Mouse (Mus musculus): ENCODE data around the gene Vegfb. TPM values are rescaled to one million over a fixed set of nuclear protein-coding genes. Genes with fewer than 3 reads are reported as not detected.
A peak's percentile ranks its signal among the peaks of the same experiment; 100 is the strongest.

Gene Vegfb
- total RNA-seq (2021): 10 to 100 TPM; 83.2 to 85.2 TPM

GRCm38 (mm10) chr19:6987061-6987903, at the start of gene Vegfb:
TSS of gene Vegfb (minus strand) at chr19:6987651.
- DNase-seq (ENCODE audit: extremely low spot score in 1 of 2, low spot score in 1 of 2): peak in 1 of 2 experiments; percentile 48

- no peak for DNase-seq (ENCODE audit: extremely low spot score in 1 of 2, low spot score in 1 of 2)
Measured at GRCm38 (mm10) chr19:7034006-7034405, 46.6 kb upstream of the Vegfb start.

GRCm38 (mm10) chr19:7029531-7029930, 42.1 kb upstream of the Vegfb start:
- no peak for DNase-seq (ENCODE audit: extremely low spot score in 1 of 2, low spot score in 1 of 2)

- DNase-seq (ENCODE audit: extremely low spot score in 1 of 2, low spot score in 1 of 2): peak in 1 of 2 experiments; percentile 38
Measured at GRCm38 (mm10) chr19:7020224-7020641, 32.8 kb upstream of the Vegfb start.

- no peak for DNase-seq (ENCODE audit: extremely low spot score in 1 of 2, low spot score in 1 of 2)
Measured at GRCm38 (mm10) chr19:7019191-7019590, 31.7 kb upstream of the Vegfb start, which contains the start of gene Fermt3. TSS of gene Fermt3 (minus strand) at chr19:7019469.

DNA sequence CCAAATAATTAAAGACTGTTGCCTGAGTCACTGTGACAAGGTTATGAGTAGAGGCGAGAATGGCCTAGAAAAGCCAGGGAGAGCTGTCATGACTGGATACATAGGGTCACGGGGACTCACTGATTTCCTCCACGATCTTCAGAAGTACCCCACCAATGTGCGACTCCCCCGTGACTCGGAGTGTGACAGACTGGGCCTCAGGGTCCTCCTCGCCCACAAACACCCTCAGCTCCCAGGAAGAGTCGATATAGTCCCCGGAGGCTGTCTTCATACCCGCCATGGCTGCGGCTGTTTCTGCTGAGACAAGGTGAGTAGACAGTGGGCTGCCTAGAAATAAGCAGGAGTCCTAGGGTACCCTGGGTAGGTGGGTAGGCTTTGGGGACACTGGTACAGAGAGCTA, 31.1 kb upstream of the Vegfb start:
- no peak for DNase-seq (ENCODE audit: extremely low spot score in 1 of 2, low spot score in 1 of 2)

DNA sequence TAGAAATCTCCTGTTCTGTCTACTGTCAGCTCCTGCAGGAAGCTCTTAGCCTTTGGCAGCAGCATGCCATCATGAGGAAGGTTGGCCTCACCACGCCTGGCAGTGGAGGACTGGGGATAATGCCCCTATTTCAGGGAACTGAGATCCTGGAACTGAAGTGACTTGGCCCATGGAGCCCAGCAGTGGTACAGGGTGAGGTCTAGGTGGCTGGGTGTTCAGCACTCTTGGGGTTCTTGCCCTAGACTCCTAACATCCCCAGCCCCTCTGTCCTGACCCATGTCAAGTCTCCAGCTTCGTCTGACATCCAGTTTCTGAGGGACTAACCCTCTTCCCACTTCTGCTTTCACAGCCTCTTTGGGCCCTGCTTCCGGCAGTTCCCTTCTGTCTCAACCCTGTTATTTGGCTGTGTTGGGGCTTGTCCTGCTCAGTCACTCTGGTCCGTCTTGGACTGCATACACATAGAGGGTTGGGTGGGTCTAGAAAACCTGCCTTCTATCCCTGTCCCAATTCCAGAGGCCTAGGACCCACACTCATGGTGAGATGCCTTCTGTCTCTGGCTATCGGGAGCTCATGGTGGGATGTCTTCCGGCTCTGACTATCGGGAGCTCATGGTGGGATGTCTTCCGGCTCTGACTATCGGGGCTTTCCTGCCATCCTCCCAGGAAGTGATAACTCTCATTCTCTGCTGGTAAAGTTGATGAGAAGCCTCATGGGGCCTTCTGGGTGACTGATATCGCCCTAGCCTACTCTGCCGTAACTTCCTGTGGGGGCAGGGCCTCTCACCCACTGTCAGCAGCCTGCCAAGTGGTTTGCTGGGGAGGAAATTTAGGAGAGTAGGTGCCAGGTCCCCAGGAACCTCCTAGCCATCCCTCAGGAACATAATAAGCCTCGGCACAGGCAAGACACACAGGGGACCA, 30.3 kb upstream of the Vegfb start:
- no peak for DNase-seq (ENCODE audit: extremely low spot score in 1 of 2, low spot score in 1 of 2)

DNA sequence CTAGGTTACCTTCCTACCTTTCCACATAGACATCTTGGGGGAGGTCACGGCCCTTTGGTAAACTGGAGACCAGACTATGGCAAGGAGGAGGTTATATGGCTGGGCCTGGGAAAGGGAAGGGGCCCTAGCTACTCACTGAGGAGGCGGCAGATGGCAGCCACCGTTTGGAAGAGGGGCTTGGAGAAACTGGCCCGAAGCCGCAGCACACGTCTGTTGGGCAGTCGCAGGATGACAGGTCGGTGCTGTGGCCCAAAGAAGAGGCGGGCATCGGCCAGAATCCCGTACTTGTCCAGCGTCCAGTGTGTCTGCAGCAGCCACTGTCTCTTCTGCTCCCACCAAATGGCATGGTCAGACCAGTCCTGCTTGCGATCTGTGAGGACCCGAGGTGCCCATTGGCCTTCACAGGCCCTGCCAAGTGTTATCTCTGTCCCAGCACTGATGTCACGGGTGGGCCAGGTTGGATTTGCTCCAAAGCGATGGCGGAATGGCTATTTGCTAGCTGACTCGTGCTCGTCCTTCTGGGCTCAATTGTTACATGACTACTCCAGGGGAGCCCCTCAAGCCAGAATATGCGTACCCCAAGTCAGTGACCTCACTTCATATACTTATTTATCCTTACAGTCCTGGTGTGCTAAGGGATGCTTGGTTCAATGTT, 27.2 kb upstream of the Vegfb start:
- DNase-seq (ENCODE audit: extremely low spot score in 1 of 2, low spot score in 1 of 2): no peak

GRCm38 (mm10) chr19:7013984-7014383, 26.5 kb upstream of the Vegfb start:
- DNase-seq (ENCODE audit: extremely low spot score in 1 of 2, low spot score in 1 of 2): no peak

- no peak for DNase-seq (ENCODE audit: extremely low spot score in 1 of 2, low spot score in 1 of 2)
Measured at GRCm38 (mm10) chr19:7012426-7012825, 25.0 kb upstream of the Vegfb start.

DNA sequence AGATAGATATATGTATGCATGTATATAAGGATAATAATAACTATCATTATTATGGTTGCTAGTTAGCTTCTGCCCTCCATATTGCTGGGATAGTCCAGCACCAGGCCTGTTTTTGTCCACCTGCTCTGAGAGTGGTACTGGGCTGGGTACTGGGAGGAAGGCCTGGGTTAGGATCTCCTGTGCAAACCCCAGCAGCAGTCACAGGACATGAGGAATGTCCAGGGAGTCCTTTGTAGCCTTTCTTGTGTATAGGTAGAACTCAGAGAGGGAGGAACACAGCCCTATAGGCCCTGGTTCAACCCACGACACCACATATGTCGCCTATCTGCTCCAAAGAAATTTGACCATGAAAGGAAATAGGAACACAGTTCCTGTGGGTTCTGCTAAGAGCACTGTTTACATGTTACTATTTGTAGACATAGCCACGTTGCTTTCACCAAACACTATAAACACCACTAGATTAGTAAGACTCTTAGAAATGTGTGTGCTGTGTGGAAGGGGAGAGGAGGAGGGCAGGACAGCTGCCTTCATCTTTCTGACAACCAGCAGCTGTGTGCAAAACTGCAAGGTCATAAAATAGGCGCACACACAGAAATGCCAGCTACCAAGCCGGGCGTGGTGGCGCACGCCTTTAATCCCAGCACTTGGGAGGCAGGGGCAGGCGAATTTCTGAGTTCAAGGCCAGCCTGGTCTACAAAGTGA, 19.6 kb upstream of the Vegfb start:
- DNase-seq (ENCODE audit: extremely low spot score in 1 of 2, low spot score in 1 of 2): no peak

GRCm38 (mm10) chr19:6999360-7000063, 12.1 kb upstream of the Vegfb start:
- no peak for DNase-seq (ENCODE audit: extremely low spot score in 1 of 2, low spot score in 1 of 2)

DNA sequence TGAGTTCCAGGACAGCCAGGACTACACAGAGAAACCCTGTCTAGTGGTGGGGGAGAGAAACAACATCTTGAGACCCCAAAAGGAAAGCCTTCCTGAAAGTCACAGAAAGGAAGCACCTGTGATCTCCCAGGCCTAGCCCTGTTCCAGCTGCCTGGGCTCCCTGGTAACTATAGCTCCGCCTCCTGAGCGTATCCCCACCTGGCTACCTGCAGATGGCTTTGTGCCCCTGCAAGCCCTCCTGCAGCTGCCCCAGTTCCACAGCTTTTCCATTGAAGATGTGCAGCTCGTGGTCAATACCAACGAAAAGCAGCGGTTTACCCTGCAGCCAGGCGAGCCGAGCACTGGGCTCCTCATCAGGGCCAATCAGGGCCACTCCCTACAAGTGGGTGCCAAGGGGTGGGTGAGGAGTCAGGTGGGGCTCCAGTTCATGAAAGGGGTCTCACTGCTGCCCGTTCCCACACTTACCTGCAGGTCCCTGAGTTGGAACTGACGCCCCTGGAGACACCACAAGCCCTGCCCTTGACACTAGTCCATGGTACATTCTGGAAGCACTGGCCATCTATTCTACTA, 10.4 kb upstream of the Vegfb start:
- no peak for DNase-seq (ENCODE audit: extremely low spot score in 1 of 2, low spot score in 1 of 2)

DNA sequence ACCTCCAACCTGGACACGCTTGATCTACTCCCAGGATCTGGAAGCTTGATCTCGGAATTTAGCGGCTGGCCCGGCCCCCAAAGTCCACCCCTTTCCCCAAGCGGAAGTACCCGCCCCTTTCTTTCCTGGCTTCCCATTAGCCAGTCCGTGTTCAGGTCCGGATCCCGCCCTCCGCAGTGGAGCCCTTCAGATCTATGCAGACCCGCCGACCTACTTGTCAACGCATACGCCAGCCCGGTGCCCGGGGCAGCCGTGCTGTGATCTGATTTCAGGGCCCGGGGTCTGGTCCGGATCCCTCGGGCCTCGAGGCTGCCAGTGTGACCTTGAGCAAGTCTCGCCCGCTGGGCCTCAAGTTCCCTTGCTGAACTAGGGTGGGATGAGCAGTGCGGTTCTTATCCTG, 8.6 kb upstream of the Vegfb start, which contains the start of the genes Nudt22 and Trpt1:
Gene Nudt22, minus strand, starts transcription at position 112 of the 400 bp plus-strand sequence.
Gene Trpt1, plus strand, starts transcription at position 126 of the 400 bp plus-strand sequence.
- peak; percentile 62 to 73 for DNase-seq (ENCODE audit: extremely low spot score in 1 of 2, low spot score in 1 of 2)

DNA sequence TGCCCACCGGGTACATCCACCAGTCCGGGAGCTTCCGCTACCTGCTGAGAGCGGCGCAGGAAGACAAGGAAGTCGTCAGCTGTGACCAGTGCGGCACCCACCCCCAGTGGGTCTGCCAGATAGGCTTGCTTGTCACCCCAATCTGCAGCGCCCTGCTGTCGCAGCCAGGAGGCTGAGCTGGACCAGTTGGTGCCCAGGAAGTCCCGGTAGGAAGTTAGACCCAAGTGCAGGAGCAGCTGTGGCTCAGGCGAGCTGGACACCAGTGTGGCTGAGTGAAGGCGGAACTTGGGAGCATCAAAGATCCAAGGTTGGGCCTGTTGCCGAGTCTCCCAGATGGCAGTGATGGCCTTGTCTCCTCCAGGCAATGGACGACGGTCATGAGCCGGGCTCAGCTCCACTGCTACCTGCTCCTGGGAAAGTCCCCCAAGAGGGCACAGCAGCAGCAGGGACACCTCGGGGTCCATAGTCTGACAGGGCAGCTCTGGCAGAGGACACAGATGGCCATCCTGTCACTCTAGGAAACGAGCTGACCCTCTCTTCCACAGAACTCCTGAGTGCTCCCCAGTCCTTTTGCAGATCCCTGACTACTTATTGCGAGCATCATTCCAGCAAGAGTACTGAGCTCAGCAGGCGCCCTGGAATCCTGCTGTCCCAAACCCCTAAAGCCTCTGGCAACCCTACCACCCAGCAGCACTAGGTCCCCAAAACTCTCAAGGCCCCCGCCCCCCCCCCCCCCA, 8.0 kb upstream of the Vegfb start:
- no peak for DNase-seq (ENCODE audit: extremely low spot score in 1 of 2, low spot score in 1 of 2)

- DNase-seq (ENCODE audit: extremely low spot score in 1 of 2, low spot score in 1 of 2): no peak
Measured at GRCm38 (mm10) chr19:6994489-6994888, 7.0 kb upstream of the Vegfb start.

DNA sequence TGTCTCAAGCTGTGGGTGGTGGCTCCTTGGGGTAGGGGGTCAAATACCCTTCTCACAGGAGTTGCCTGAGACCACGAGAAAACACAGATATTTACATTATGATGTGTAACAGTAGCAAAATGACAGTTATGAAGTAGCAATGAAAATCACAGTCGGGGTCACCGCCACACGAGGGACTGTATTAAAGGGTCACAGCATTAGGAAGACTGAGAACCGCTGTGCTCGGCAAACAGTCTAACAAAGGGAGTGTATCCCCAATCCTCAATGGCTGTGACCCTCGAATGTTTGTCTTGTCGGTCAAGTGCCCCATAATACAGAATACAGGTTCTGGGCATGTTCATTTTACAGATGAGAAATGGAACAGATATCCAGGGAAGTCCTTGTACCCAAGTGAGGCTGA, 6.6 kb upstream of the Vegfb start:
- DNase-seq (ENCODE audit: extremely low spot score in 1 of 2, low spot score in 1 of 2): no peak

All from layer of hippocampus, postnatal 25 days (tissue).